Mouse (Mus musculus): ENCODE results near the gene Sstr3. TPM values are rescaled to one million over a fixed set of nuclear protein-coding genes. Genes with fewer than 3 reads are reported as not detected.
A peak's percentile ranks its signal among the peaks of the same experiment; 100 is the strongest.

The Sstr3 gene
- total RNA-seq, 2 experiments from 2014 or later = 0.39 to 0.42 TPM

DNA sequence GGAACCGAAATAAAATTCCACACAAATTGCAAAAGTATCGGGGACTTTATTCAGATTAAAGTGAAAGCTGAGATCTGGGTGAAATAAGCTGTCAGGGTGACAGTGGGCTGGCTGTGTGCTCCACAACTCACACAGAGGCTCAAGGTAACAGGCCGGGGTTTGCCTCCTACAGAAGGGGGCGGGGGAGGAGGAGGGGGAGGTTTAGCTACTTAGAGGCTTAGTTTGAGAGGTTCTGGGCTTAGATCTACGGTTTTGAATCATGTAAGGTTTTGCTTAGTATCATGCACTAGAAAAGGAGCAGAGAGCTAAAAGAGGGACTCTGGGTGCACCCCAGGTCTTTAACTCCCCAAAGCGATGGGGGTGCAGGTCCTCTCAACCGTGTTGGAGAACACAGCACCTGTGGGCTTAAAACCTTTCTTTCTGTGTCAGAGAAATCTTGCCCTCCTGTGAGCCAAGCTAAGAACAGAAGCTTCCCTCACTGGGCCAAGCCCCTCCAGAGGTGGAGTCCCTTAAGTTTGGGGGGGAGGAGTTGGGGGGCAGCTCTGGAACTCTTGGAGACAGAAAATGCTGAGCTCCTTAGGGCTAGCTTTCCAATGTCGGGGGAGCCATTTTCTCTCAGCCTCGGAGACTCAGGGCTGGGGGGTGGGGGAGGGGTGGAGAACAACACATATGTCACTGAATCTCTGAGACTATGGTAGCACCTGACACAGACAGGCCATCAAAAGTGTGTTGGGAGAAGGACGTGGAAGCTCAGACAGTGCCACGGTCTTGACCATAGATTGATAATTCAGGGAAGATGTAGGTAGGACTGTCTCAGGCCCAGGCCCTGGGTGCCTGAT lies 14.9 kb upstream of the Sstr3 start:
- no peak for DNase-seq

DNA sequence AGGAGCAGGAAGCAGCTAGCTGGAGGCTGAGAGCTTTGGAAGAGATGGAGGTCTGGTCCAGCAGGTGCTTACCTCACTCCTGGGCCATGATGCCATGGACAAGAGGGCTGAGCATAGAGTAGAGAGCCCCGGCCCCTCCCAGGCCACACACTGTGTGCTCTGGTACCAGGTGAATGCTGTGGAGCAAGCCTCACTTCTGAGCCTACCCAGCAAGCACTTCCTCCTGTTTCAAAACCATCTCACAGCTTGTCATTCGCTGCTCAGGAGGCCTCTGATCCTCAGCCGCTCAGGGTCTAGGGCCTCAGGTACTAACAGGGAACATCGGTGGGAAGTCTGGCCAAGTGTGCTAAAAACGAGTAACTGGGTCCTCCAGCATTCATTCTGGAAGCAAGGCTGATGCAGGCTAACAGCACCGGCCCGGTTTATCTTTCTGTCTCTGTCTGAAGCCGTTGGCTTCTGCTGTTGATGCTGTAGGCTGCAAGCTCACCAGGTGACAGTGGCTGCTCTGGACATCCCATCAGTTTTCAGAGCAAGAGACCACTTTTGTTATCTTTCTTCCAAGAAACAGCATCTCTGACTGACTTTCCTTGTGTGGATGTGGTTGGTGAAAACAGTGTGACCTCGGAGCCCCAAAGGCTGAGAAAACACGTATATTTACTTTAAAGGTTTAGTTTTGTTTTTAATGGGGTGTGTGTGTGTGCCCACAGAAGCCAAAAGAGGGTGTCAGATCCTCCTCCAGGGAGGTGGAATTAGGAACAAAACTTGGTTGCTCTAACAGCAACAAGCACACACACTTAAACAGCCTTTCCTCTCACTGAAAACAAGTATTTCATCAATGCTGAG lies 13.4 kb upstream of the Sstr3 start:
- no peak for DNase-seq

DNA sequence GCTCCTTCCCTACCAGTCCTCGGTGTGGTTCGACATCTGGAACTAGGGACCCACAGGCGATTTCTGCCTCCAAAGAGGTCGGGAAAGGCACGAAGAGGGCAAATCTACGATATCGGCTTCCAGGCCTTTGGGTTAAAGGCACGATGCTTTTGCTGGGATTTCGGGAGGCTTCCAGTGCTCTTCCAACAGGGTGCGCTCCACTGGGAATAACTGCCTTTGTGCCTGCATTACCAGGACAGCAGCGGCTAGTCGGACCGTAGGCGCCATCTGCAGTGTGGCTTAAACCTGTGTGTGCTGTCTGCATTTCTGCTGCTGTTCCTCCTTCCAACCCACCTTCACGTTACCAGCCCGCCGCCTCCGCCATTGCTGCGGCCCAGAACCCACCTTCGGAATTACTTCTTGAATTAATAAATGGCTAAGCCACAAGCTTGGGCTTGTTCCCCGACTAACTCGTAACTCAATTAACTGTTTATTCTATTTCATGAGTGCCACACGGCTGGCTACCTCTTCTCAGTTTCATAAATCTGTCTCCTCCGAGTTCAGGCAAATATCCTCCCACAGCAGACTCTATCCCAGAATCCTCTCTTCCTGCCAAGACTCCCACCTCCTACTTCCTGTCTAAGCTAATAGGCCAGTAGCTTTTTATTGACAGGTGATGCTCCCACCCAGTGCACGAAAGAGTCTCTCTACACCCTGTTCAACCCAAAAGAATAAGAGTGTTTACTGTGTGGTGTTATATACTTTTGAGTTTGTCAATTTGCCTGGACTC lies 10.2 kb upstream of the Sstr3 start:
- no peak for DNase-seq

DNA sequence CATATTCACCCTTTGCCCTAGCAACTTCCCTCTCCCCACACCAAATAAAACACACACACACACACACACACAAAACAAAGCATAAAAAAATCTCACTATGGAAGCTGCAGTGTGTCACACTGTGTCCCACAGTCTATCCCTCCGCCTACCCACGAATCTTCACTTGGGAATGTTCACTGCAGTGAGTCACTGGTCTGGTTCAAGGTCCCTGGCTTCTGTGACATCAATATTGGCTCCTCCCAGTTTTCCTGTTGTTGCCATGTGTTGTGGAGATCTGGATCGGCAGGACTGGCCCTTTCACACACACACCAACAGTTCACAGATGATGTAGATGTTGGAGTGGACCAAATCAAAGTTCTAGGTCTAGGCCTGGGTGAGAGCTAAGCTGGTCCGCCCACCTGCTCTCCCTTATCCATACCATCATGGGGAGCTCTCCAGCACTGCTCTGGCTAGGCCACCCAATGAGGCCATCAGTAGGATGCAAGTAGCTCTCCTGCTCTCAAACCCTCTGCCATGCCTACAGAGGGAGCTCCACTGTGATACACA lies 4.8 kb upstream of the Sstr3 start:
- DNase-seq = peak; percentile 71

DNA sequence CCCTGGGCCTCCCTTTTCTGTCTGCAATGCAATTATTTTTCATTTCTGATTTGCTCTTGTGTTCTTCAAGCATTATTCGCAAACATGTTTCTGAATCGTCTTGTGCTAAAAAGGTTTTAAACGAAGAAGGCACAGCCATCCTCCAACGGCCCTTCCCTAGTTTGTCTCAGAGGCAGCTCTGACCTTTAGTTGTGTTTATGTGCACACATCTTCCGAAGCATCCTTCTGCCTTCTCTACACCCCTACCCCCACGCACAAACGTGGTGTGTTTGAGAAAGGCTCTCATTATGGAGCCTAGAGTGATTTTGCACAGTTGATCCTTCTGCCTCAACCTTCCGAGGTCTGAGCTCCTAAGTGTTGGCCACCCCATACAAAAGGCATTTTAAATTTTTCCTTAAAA lies 4.2 kb upstream of the Sstr3 start:
- no peak for DNase-seq

DNA sequence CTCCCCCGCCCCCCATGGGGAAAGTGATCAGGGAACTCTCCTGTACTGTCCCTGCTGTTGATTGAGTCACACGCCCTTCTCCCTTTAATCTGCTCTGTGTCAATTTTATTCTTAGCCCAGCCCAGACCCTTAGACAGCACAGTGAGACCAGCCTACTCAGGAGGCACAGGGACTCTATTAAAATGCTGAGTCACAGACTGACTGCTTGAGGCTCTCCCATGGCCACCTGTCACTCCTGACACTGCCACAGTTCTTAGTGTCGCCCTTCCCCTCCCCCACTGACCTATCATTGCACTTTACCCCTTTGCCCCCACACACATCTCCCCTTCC lies 3.8 kb upstream of the Sstr3 start:
- peak; percentile 41 for DNase-seq

DNA sequence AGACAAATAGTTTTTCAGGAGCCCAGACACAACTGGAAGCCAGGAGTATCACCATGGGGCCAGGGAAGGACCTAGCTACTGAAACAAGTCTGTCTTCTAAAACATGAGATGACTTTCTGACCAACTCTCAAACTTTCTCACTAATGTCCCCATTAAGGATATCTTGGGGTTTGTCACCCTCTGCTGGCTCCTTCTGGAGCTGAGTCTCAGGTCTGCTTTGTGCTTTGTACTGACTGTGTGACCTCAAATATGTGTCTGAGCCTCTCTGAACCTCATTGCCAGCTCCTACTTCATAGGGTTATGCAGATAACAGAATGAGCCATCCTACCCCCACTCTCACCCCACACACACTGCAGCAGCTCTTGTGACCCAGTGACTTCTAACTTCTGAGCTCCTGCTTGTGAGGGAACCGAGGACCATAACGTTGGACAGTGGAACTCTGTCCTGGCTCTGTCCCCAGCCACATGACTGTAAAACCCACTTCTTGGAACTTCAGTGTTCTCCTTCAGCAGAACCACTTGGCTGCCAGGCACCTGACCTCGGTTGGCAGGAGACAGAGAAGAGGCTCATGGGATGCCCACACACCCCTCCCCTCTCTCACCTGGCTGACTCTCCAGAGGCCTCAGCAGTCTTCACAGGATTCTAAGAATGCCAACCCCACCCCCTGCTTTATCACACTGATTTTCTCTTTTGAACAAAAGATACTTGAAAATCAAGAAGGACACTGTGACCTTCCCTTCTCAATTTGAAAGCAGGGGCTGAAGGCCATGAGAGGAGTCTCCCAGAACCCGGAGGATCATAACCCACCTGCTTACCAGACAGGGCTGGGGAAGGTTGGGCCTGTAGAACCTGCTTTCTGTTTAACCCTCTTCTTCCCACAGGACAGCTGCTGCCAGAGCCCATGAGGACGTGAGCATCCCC lies 3.2 kb upstream of the Sstr3 start:
- peak; percentile 52 for DNase-seq

DNA sequence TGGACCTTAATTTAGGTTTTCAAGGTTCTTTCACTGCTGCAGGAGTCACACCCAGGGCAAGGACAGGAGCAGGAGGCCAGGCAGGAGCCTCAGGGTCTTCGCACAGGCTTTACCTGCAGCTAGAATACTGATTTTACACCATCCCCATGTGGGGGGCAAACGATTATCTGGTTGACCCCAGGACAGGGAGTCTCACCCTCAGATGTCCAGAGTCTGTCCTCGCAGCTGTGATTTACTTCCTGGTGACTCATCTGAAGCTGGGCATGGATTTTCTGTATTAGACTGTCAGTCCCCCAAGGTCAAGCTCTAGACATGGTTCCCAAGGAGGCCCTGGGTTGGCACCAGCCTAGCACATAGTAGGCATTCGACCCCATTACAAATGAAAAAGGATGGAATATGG lies 1.6 kb upstream of the Sstr3 start:
- no peak for DNase-seq

DNA sequence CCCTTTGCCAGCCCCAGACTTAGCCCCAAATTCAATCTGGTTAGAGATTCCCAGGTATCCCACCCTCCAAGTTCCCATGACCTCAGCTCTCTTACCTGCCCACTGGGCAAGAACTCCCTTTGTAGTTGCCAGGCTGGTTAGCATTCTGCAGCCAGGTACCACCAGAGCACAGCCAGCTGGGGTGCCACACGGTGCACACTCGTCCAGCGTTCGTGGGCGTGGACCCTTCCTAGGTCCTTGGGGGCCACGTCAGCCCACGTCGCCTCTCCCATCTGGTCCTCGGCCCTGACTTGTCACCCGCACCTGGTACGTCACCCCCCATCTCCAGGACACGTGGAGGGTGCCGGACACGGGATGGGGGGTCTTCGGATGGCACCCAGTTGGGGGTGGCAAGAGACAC lies 444 bp downstream of the Sstr3 start:
- no peak for DNase-seq

DNA sequence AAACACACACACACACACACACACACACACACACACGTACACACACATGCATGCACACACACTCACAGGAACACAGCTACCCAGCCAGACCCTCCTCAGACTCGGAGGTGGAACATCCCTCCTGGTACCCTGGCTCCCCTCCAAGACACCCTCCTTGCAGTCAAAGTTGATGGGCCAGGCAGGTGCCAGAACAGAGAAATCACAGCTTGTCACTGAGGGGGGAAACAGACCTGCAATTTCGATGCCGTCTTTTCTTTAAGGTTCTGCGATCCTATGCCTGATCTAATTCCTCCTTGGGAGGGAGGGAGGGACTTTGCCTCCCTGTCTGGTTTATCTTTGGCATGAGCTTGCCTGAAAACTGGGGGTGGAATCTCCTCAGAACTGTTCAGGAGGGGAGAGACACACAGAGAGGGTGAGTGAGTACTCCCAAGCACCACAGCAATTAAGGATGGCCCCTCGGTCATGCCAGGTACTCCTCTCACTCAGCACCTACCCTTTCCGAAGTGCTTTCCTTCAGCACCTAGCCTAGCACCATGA lies 1.6 kb downstream of the Sstr3 start:
- no peak for DNase-seq

DNA sequence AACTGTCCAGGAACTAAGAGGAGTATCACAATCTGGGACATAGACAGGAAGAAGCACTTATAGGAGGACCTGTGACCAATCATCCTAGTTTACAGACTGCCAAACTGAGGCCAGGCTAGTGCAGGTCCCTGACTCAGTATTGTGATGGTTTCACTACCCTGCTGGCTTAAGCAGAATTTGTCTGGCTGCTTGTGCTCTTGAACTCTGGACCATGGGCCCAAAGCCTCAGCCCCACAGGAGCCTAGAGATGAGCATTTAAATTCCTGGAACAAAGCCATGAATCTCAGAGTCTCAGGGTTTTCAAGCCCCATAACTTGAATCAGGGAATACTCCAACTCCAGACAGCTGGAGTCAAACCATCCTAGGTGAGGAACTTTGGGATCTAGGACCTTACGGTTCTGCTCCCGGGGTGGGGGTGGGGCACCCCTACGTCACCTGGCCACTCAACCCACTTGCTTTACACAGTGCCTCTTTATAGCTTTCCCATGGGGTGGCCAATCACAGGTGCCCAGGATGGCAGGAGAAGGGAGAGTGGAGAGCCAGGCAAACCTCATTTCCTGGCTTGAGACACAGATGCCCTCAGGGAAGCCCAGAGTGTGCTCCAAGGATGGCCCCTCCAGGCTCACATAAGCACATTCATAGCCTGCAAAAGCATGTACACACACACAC lies 2.3 kb downstream of the Sstr3 start:
- DNase-seq = no peak

DNA sequence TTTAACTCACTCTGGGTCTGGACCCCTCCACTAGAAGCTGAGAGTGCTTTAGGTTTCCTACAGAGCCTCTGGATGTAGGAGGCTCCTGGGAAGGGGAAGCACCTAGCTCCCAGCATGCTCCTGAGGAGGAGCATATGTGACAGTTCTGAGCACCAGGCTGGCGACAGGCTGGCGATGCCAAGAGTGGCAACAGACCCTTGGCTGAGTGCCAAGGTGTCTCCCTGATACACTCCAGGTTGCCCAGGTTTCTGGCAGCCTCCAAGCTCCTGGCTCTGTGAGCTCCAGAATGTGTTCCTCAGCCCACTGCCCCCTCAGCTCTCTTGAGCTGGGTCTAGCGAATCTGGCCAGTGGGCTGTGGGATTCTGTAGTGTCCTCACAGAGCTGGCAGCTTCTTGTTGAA lies 2.9 kb downstream of the Sstr3 start:
- no peak for DNase-seq

DNA sequence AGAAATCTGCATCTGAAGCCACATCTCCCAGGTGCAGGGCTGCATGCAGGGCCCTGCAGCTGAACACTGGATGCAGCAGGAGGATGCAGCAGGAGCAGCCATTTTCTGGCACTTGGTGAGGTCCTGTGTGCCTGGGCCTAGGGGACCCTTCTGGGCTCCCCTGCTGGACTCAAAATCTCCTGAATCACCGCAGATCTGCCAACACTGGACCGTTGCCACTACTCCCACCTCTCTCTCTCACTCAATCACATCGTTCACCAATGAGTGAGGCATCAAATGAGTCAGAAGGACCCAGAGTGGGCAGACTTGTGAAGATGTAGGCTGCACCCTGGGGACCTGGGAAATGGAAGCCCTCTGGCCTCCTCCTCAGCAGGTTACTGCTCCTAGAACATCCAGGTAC lies 3.4 kb downstream of the Sstr3 start:
- no peak for DNase-seq

DNA sequence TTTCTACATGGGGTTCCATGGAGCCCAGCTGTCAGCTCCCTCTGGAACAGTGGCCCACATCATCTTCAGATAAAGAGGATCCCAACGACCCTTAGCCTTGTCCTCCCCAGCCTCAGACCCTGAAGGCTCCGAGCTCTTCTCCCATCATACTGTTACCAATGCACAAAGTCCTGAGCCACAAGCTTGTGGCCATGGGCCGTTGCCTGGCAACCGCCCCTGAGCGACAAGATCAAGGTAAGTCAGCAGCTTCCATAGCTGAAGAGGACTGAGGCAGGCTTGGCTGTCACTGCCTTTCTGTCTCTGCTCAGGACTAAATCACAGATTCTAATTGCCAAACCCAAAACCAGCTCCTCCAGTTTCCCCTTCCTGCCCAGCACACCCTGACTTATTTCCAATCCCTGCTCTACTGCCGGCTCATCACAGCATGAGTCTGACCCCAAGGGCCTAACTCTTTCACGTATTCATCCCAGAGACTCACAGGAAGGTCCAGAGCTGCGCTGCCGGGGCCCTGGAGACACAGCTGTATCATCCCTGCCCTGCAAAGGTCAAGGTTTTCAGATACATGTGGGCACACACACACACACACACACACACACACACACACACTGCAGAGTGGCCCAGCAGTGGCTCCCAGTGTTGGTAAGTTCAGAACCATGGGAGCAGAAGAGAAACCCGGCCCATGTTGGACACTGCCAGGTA lies 8.6 kb downstream of the Sstr3 start:
- DNase-seq = peak; percentile 46

DNA sequence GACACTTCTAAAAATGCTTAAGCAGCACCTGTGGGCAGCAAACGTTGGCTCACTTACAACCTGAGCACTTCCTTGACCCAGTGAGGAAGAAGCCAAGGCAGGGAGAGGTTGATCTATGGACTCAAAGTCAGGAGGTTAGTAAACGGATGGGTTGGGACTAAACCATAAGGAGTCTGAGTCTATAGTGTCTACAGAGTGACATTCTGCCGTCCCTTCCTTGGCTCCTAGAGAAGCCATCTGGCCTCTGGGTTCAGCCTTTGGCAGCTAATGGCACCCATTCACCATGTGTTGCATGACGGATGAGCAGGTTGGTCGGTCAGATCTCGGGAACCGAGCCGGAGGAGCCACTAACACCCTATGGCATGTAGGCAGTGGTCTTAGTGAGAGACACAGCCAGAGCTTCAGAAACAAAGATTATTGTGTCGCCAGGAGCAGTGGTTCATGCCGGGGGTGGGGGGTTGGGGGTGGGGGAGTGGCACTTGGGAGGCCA lies 11.1 kb downstream of the Sstr3 start:
- no peak for DNase-seq

DNA sequence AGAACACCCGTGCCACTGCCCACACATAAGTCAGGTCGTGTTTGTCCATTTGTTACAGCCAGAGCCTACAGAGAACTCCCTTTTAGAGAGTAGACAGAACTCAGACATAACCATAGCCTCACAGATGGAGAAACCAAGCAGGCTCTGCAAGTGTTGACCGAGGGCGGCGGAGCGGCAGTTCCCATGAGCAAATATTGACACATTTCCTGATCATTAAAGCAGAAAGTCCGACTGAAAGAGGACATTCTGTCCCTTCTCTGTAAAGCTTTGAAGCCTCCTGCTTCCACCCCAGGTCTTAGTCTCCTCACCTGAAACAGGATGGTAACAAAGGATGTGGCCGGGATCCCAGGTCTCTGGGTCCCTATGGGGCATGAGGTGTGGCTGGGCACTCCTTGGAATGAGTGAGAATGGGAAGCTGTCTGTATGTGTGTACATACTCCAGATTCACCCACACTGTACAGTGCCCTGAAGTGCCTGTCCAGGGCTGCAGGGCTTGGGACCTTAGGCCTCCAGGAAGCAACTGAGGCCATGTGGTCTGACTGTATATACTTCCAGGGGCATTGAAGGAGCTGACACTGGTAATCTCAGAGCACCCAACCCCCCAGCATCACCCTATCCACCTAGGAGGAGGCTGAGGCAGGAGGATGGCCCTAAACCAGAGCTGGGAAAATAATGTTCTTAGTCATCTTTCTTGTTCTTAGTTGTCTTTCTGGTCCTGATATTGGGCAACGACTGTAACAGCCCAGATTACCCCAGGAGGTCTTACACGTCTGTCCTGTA lies 11.7 kb downstream of the Sstr3 start:
- no peak for DNase-seq

DNA sequence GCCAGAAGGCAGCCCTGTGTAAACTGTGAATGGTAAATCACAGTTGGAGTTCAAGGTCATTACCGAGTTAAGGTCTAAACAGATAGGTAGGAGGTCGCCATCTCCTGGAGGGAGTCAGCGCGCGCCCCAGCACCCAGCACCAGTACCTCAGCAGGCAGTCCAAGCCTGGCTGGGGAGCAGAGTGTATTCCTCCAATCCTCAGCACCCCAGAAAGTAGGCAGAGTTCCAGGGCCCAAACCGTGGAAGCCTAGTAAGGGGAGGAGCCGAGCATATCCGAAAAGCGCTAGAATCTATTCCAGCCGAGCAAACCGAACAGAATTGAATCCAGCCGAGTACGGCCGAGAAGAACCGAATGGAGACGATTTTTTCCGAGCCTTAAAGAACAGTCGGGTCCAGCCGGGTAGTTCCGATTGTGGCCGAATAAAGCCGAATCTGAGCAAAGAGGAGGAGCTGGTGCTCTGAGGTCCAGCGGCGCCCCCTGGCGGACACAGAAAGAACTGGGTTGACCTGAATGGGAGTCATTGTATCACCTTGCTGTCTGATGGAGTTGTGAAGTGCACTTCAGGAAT lies 12.5 kb downstream of the Sstr3 start:
- DNase-seq = peak; percentile 98

DNA sequence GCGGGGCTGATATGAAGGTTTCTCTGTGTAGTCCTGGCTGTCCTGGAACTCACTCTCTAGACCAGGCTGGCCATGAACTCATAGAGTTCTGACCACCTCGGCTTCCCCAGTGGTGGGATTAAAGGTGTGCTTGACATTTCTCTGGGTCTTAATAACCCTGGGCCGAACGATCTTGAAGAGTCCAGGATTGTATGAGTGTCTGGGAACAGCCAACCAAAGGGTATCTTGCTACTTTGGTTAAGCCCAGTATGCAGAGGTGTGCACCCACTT lies 13.1 kb downstream of the Sstr3 start:
- no peak for DNase-seq

Data from adrenal gland, postnatal 10 days (tissue).